Mouse (Mus musculus) brain, embryonic 14.5 days (tissue): ENCODE results near the gene Dab2ip. TPM values are rescaled to one million over a fixed set of nuclear protein-coding genes. Genes with fewer than 3 reads are reported as not detected.

Source experiments
- DNase-seq: peaks from one replicate; pipeline ENCODE4 v3.0.0-alpha.2; 2011; ENCODE audit warnings: low read depth
- CTCF ChIP-seq: fragments of 200-500 bp; IDR thresholded peaks from 2 replicates; pipeline ENCODE4 v1.5.1; 2012; ENCODE audit warnings: inconsistent platforms, mild to moderate bottlenecking, moderate library complexity, borderline replicate concordance; ENCODE audit not compliant: insufficient read depth, insufficient read length; ENCODE audit errors: extremely low read depth
- POLR2A ChIP-seq: fragments of 200-500 bp; IDR thresholded peaks from 2 replicates; pipeline ENCODE4 v1.6.1; 2012; ENCODE audit warnings: mild to moderate bottlenecking, inconsistent platforms, borderline replicate concordance; ENCODE audit not compliant: poor library complexity, insufficient read depth, insufficient read length, severe bottlenecking; ENCODE audit errors: extremely low read depth
- polyA plus RNA-seq: library from polyadenylated mRNA; depleted of rRNA; stranded (reverse); fragments of >200 nt; gene quantifications from 2 replicates; pipeline ENCODE4 v1.2.3, GENCODE M21; 2012; rRNA removed

Gene Dab2ip
- polyA plus RNA-seq, 1 experiment, result 126 TPM

GRCm38 (mm10) chr2:35776935-35777334 lies 218.9 kb downstream of the Dab2ip start:
- TF ChIP-seq POLR2A (no peak), CTCF (no peak)
- DNase-seq, result no peak

GRCm38 (mm10) chr2:35779266-35779665 lies 221.2 kb downstream of the Dab2ip start:
- no peak for DNase-seq
- TF ChIP-seq CTCF, result no peak

Other genes with a start within 250 kb of the Dab2ip start
- gene Stom, start 221.3 kb upstream of the Dab2ip start, polyA plus RNA-seq, result 8.2 and 11.6 TPM in 2 replicates
- gene 4930568D16Rik, start 190.5 kb upstream of the Dab2ip start, polyA plus RNA-seq, result not detected in 2 replicates
- gene 4930402F06Rik, start 161.1 kb upstream of the Dab2ip start, polyA plus RNA-seq, result not detected in 2 replicates
- 5.7 and 7.1 TPM in 2 replicates for gene Ggta1, start 95.0 kb upstream of the Dab2ip start, polyA plus RNA-seq